Mouse (Mus musculus): ENCODE results near the gene Megf6. TPM values are rescaled to one million over a fixed set of nuclear protein-coding genes. Genes with fewer than 3 reads are reported as not detected.

Gene Megf6
- under 1 TPM; 0.01 to 0.39 TPM for polyA plus RNA-seq (2012; fragmentation: generic; extraction: Trizol)

DNA sequence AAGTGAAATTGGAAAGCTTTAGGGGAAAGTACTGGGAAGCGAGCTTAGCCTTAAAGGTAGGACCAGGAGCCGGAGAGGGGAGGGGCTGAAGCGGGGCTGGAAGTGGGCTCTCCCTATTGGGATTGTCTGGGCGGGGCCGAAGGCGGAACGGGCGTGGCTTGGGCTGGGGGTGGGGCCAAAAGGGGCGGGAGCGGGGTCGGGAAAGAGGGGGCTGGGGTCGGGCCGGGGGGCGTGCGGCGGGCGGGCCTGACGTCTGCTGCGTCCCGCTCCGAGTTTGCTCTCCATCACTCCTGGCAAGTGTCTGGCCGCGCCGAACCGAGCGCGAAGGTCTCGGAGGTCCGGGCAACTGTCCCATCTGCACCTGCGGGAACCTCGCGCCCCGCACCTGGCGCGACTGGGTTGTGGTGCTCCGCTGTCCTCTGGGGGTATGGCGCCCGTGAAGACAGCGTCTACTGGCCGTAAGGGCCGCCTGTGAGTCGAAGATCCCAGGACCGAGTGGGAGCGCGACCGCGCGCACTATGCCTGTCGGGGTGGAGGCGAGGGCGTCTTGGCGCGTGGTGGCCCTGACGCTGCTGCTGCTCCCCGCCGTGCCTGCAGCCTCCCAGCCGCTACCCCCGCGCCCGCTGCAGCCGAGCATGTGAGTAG lies at the start of gene Megf6:
Gene Megf6 (plus strand): TSS at position 225 of the 645 bp plus-strand sequence.

DNA sequence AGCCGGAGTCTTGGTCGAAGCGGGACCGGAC lies 30.5 kb upstream of the Megf6 start, which contains the start of gene Trp73:
Gene Trp73 (minus strand): TSS at position 27 of the 31 bp plus-strand sequence.

DNA sequence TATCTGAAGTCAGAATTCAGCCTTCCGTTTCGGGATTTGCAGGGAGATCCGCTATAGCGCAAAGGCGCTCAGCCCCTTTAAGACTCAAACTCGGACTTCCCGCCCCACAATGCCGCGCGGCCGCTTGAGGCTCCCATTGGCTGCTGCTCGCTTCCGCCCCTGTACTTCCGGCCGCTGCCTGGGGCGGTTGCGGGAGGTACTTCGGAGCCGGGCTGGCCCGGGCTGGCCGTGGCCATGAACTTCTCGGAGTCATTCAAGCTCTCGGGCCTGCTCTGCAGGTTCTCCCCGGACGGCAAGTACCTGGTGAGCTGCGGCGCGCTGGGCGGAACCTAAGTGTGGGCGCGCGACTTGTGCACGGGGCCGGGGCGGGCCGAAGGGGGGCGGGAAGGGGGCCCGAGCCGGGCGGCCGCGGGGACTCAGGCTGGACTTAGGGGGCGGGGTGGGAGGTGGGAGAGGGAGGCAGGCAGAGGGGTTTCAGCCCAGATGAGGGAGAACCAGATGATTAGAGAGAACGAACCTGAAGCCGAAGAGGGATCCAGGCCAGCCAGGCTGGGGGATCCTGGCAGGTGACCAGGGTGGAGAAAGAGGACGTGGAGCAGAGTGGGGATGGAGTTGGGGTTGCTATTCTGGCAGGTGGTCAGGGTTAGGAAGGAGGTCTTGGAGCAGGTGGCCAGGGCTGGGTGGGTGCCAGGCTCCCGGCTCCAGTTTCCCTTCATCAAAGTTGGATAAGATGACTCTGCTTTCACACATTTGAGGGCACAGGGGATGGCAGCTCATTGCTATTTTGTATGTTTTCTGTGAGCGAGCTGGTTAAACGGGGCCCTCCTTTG lies 28.1 kb upstream of the Megf6 start, which contains the start of gene Wrap73:
Gene Wrap73 (plus strand): TSS at position 162 of the 830 bp plus-strand sequence.

DNA sequence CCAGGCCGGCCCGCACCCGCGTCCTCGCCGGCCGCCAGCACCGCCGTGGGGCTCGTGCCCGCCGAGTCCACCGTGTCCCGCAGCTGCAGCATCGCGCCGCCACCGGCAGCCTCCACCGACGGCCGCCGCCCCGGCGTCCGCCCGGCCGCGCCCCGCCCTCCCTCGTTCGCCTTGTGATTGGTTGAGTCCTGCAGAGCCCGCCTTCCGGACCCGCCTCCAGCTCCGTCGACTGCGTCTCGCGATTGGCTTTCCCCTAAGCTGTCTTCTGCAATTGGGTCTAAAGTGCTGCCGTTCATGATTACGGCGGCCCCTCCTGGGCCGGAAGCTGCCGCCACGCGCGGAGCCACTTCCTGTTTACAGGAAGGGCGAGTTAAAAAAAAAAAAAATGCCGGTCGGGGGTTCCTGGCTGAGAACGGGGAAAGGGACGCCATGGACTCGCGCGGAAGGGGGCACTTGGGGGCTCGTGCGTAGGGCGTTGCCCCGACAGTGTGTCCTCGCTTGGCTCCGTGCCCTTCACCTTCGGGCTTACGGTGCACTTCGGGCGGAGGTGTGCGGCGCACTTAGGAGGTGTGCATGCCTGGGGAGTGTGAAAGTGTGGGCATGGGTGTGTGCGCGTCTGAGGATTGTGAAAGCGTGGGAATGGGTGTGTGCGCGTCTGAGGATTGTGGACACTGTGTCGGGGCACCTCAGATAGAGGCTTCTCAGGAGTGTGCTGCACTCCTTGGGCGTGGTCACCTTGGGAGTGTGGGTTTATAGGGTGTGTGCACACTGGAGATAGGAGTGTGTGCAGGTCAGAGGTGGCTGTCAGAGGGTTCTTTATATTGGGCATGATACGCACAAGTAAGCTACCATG lies 9.8 kb upstream of the Megf6 start, which contains the start of gene Tprgl:
Gene Tprgl (minus strand): TSS at position 129 of the 853 bp plus-strand sequence.

DNA sequence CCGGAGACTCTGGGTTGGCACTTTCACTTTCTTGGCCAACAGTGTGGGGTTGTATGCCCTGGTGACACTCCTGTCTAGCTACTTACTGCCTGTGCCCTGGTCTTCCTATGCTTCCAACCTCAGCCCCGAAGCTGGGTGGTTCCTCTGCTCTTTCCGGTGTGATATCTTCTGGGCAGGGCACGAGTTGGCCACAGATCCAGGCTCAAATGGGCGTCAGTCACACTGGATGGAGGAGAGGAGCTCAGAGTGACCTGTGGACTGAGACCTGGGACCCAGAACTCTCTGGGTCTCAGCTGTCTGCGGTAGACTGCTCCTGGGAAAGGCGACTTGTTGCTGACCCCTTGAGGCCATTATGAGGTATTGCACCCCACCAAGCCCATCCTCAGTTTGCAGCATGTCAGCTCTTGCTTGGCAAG lies 130.9 kb downstream of the Megf6 start, which contains the start of gene Arhgef16:
Gene Arhgef16 (minus strand): TSS at position 211 of the 416 bp plus-strand sequence.

Other genes with a start within 250 kb of the Megf6 start
- gene A430005L14Rik, start 213.5 kb upstream of the Megf6 start, polyA plus RNA-seq (2012; fragmentation: generic; extraction: Trizol) = 10 to 100 TPM; 24.1 to 25.6 TPM
- 1 to 10 TPM in 1 of 2 experiments, under 1 TPM in 1; 0.43 to 5.0 TPM for gene Dffb, start 195.6 kb upstream of the Megf6 start, polyA plus RNA-seq (2012; fragmentation: generic; extraction: Trizol)
- gene Cep104, start 195.5 kb upstream of the Megf6 start, polyA plus RNA-seq (2012; fragmentation: generic; extraction: Trizol) = 10 to 100 TPM; 10.5 to 11.0 TPM
- 10 to 100 TPM; 19.1 to 28.1 TPM for gene Lrrc47, start 159.0 kb upstream of the Megf6 start, polyA plus RNA-seq (2012; fragmentation: generic; extraction: Trizol)
- gene Smim1, start 144.5 kb upstream of the Megf6 start, polyA plus RNA-seq (2012; fragmentation: generic; extraction: Trizol) = 10 to 100 TPM in 1 of 2 experiments, 1 to 10 TPM in 1; 6.9 to 31.0 TPM
- under 1 TPM in 1 of 2 experiments, not detected in 1; 0.02 TPM for gene Ccdc27, start 128.1 kb upstream of the Megf6 start, polyA plus RNA-seq (2012; fragmentation: generic; extraction: Trizol)
- under 1 TPM in 1 of 2 experiments, not detected in 1; under 0.01 TPM for gene Trp73, start 30.5 kb upstream of the Megf6 start, polyA plus RNA-seq (2012; fragmentation: generic; extraction: Trizol)
- 10 to 100 TPM; 16.4 to 19.6 TPM for gene Wrap73, start 28.4 kb upstream of the Megf6 start, polyA plus RNA-seq (2012; fragmentation: generic; extraction: Trizol)
- gene Tprgl, start 10.1 kb upstream of the Megf6 start, polyA plus RNA-seq (2012; fragmentation: generic; extraction: Trizol) = 10 to 100 TPM; 26.4 to 69.1 TPM
- under 1 TPM in 1 of 2 experiments, not detected in 1; 0.08 TPM for gene Arhgef16, start 130.9 kb downstream of the Megf6 start, polyA plus RNA-seq (2012; fragmentation: generic; extraction: Trizol)
- not detected for gene B230104I21Rik, start 165.4 kb downstream of the Megf6 start, polyA plus RNA-seq (2012; fragmentation: generic; extraction: Trizol)